Mouse (Mus musculus) ES-CJ7 (cell line): ENCODE data around the gene Ap2a2.
"Not testable (repeated sequence)": the region's sequence is repeated elsewhere in the genome, so short reads cannot be mapped to it uniquely, and the experiment has no call there.

ENCODE experiments used
- DNase-seq: peaks from one replicate; pipeline ENCODE4 v3.0.0; 2011; ENCODE audit warnings: low read depth, low spot score

The Ap2a2 gene

GRCm38 (mm10) chr7:141660346-141660745 lies 98.4 kb downstream of the Ap2a2 start:
- no peak for DNase-seq

- no peak for DNase-seq
Measured at GRCm38 (mm10) chr7:141661481-141661880, 99.5 kb downstream of the Ap2a2 start.

- no peak for DNase-seq
Measured at GRCm38 (mm10) chr7:141662223-141662622, 100.2 kb downstream of the Ap2a2 start.

- peak; percentile 78 for DNase-seq
Measured at GRCm38 (mm10) chr7:141666190-141666589, 104.2 kb downstream of the Ap2a2 start.

- not testable (repeated sequence) for DNase-seq
Measured at GRCm38 (mm10) chr7:141669097-141669496, 107.1 kb downstream of the Ap2a2 start.

GRCm38 (mm10) chr7:141670999-141671398 lies 109.0 kb downstream of the Ap2a2 start:
- peak; percentile 55 for DNase-seq

- no peak for DNase-seq
Measured at GRCm38 (mm10) chr7:141671626-141672291, 109.8 kb downstream of the Ap2a2 start.

GRCm38 (mm10) chr7:141678922-141679321 lies 116.9 kb downstream of the Ap2a2 start:
- DNase-seq = no peak
